In genomic region chr12:3892240-3893059, GRCm38 (mm10) we compare ENCODE assay signal across 8 mouse cellular contexts.
DNase-seq lines count a peak whose midpoint lies in the region; ATAC-seq and TF ChIP-seq lines count a peak whose summit lies in the region.

No protein-coding gene starts in this region.

- H3K4me1 ChIP-seq in heart, adult 2 months (ENCODE audit: control insufficient read depth, insufficient read depth, low read length), result peaks cover 13% of the 10 kb centered on the region
- no peaks in the 10 kb centered on the region for H3K4me1 ChIP-seq in bone marrow, adult 2 months (ENCODE audit: control insufficient read depth, insufficient read depth, low read length)
- H3K4me1 ChIP-seq in hindbrain, embryonic 10.5 days (replicated peaks), result peaks cover 73% of the 10 kb centered on the region
- peaks cover 63% of the 10 kb centered on the region for H3K4me1 ChIP-seq in liver, embryonic 15.5 days (replicated peaks)

- DNase-seq in heart, adult 11 months, result peak; percentile 88
- DNase-seq in heart, adult 2 months, result no peak
- peak; percentile 58 for DNase-seq in hindbrain, embryonic 10.5 days (ENCODE audit: low spot score)
- DNase-seq in splenic B cell, adult 2 months (ENCODE audit: low read depth, low spot score), result peak; percentile 31
- no peak for DNase-seq in cerebellum, adult 8-10 months
- DNase-seq in adrenal gland, adult 8-10 months, result no peak

- no peak for TF ChIP-seq POLR2A in heart, adult 2 months (IDR thresholded peaks at IDR 0.05; ENCODE audit: insufficient read depth, low read depth, low read length)
- no peak for TF ChIP-seq POLR2A in bone marrow, adult 2 months (IDR thresholded peaks at IDR 0.05; ENCODE audit: borderline replicate concordance, control insufficient read depth, low read depth, low read length)

- H3K79me2 ChIP-seq in heart, adult 2 months (replicated peaks; ENCODE audit: control insufficient read depth, insufficient read depth, low read length), result no peaks in the 10 kb centered on the region

- H3K4me3 ChIP-seq in heart, adult 2 months, result no peak overlapping the region
- H3K4me3 ChIP-seq in bone marrow, adult 2 months (replicated peaks; ENCODE audit: control insufficient read depth, low read depth, low read length), result peak overlapping the region; percentile 13
- H3K4me3 ChIP-seq in hindbrain, embryonic 10.5 days, result peak overlapping the region; percentile 72
- peak overlapping the region; percentile 65 for H3K4me3 ChIP-seq in liver, embryonic 15.5 days (replicated peaks)

- intact Hi-C loops in heart, adult 2 months (cut with DNase I), result no loop called here

- 57% methylated on average over 15 of the region's 15 CpGs for WGBS in heart, adult 2 months
- 9% methylated on average over 15 of the region's 15 CpGs for WGBS in bone marrow, adult 2 months
- WGBS in hindbrain, embryonic 10.5 days, result 4% methylated on average over 15 of the region's 15 CpGs
- 7% methylated on average over 15 of the region's 15 CpGs for WGBS in liver, embryonic 15.5 days (ENCODE audit: insufficient replicate concordance)

- H3K4me2 ChIP-seq in liver, embryonic 15.5 days, result peak overlapping the region; percentile 93

- peak; percentile 27; the same call in 1 of the 2 replicates for ATAC-seq in liver, embryonic 15.5 days (ENCODE audit: insufficient read depth)

- H3K27me3 ChIP-seq in heart, adult 2 months (ENCODE audit: control insufficient read depth, insufficient read depth, low read length), result no peaks in the 10 kb centered on the region
- H3K27me3 ChIP-seq in hindbrain, embryonic 10.5 days (ENCODE audit: insufficient read depth, poor library complexity, severe bottlenecking), result peaks cover 10% of the 10 kb centered on the region; the same call in 1 of the 2 replicates
- H3K27me3 ChIP-seq in liver, embryonic 15.5 days, result no peaks in the 10 kb centered on the region
- H3K27me3 ChIP-seq in splenic B cell, adult 2 months (ENCODE audit: control insufficient read depth, insufficient read depth, low read length, poor library complexity, severe bottlenecking), result no peaks in the 10 kb centered on the region

- H3K36me3 ChIP-seq in heart, adult 2 months (ENCODE audit: control insufficient read depth, insufficient read depth, low read length), result no peaks in the 10 kb centered on the region; the same call in 1 of the 2 replicates
- H3K36me3 ChIP-seq in hindbrain, embryonic 10.5 days, result peaks cover 35% of the 10 kb centered on the region
- H3K36me3 ChIP-seq in liver, embryonic 15.5 days (replicated peaks), result peaks cover 18% of the 10 kb centered on the region
- peaks cover 3% of the 10 kb centered on the region for H3K36me3 ChIP-seq in splenic B cell, adult 2 months (ENCODE audit: control insufficient read depth, insufficient read depth, low read length, poor library complexity, severe bottlenecking)

- no peak overlapping the region for H3K27ac ChIP-seq in heart, adult 2 months
- H3K27ac ChIP-seq in bone marrow, adult 2 months (ENCODE audit: control insufficient read depth, insufficient read depth, low read depth, low read length, poor library complexity), result no peak overlapping the region
- H3K27ac ChIP-seq in hindbrain, embryonic 10.5 days, result peak overlapping the region; percentile 97
- H3K27ac ChIP-seq in liver, embryonic 15.5 days (replicated peaks), result peak overlapping the region; percentile 77

- no peak for TF ChIP-seq CTCF in heart, adult 2 months (IDR thresholded peaks at IDR 0.05)
- TF ChIP-seq CTCF in bone marrow, adult 2 months (IDR thresholded peaks at IDR 0.05; ENCODE audit: control insufficient read depth, insufficient read depth, low read length), result no peak

- H3K9me3 ChIP-seq in hindbrain, embryonic 10.5 days, result no peaks in the 10 kb centered on the region
- no peaks in the 10 kb centered on the region for H3K9me3 ChIP-seq in liver, embryonic 15.5 days (replicated peaks)

- TF ChIP-seq EP300 in heart, adult 2 months (IDR thresholded peaks at IDR 0.05; ENCODE audit: insufficient read depth, low read depth, low read length), result no peak

- no peak overlapping the region for H3K9ac ChIP-seq in heart, adult 2 months (ENCODE audit: low read depth, low read length)
- peak overlapping the region; percentile 63; the same call in 1 of the 2 replicates for H3K9ac ChIP-seq in liver, embryonic 15.5 days

Comparison
In these comparisons a context has a peak if more than half of its experiments do, and no peak if none do; other contexts are left out.
1. DNase-seq: peak in heart, adult 11 months (single experiment), hindbrain, embryonic 10.5 days (single experiment) and splenic B cell, adult 2 months (single experiment); none in heart, adult 2 months (0 of 2), cerebellum, adult 8-10 months (single experiment) and adrenal gland, adult 8-10 months (single experiment).
2. H3K27ac ChIP-seq: peak in hindbrain, embryonic 10.5 days (single experiment) and liver, embryonic 15.5 days (single experiment); none in heart, adult 2 months (single experiment) and bone marrow, adult 2 months (single experiment).